Mouse (Mus musculus) hindbrain, embryonic 11.5 days (tissue): Measurements from ENCODE around the gene Gpr142. TPM values are rescaled to one million over a fixed set of nuclear protein-coding genes. Genes with fewer than 3 reads are reported as not detected.

Source experiments
- ATAC-seq: fragments of 200-750 bp; cut with Nextera tagmentation; 2 replicates; pipeline ENCODE4 v1.8.0; 2017; ENCODE audit warnings: mild to moderate bottlenecking, moderate TSS enrichment, moderate library complexity; ENCODE audit not compliant: low FRiP score
- DNase-seq: peaks from one replicate; pipeline ENCODE4 v3.0.0-alpha.2; 2015; ENCODE audit warnings: low spot score
- H3K27ac ChIP-seq: fragments of 300-500 bp; sonication (generic); 2 replicates; pipeline ENCODE4 v1.5.1; 2014; ENCODE audit warnings: mild to moderate bottlenecking, low read depth, low read length
- H3K27me3 ChIP-seq: fragments of 300-500 bp; sonication (generic); 2 replicates; pipeline ENCODE4 v1.6.1; 2014; ENCODE audit warnings: mild to moderate bottlenecking, low read length, moderate library complexity, mixed read lengths; ENCODE audit not compliant: control insufficient read depth, insufficient read depth
- H3K36me3 ChIP-seq: fragments of 300-500 bp; sonication (generic); 2 replicates; pipeline ENCODE4 v1.6.1; 2014; ENCODE audit warnings: mild to moderate bottlenecking, low read length, moderate library complexity, mixed read lengths; ENCODE audit not compliant: control insufficient read depth, insufficient read depth
- H3K4me1 ChIP-seq: fragments of 300-500 bp; sonication (generic); replicated peaks from 2 replicates; pipeline ENCODE4 v1.6.1; 2014; ENCODE audit warnings: low read length, mixed read lengths; ENCODE audit not compliant: control insufficient read depth, insufficient read depth
- H3K4me2 ChIP-seq: fragments of 300-500 bp; sonication (generic); replicated peaks from 2 replicates; pipeline ENCODE4 v1.6.1; 2014; ENCODE audit warnings: mild to moderate bottlenecking, low read depth, low read length
- H3K4me3 ChIP-seq: fragments of 300-500 bp; sonication (generic); 2 replicates; pipeline ENCODE4 v1.5.1; 2014; ENCODE audit warnings: low read depth, low read length
- H3K9ac ChIP-seq: fragments of 300-500 bp; sonication (generic); 2 replicates; pipeline ENCODE4 v1.6.1; 2014; ENCODE audit warnings: low read depth, low read length
- H3K9me3 ChIP-seq: fragments of 300-500 bp; sonication (generic); 2 replicates; pipeline ENCODE4 v1.6.1; 2016; ENCODE audit warnings: low read length; ENCODE audit not compliant: control insufficient read depth
- whole genome bisulfite sequencing: fragments of 180-500 bp; shearing (Covaris S2); extraction: QIAGEN DNeasy Blood & Tissue Kit; methylation state at CpG from one replicate; pipeline ENCODE4 v1.1.7; 2014; 5-methylcytosine and 5-hydroxymethylcytosine counted together
- polyA plus RNA-seq: library from polyadenylated mRNA; unstranded; fragments of >200 nt; fragmentation: Nextera tagmentation; extraction: Ambion mirVana; gene quantifications from 2 replicates; pipeline ENCODE4 v1.2.1, GENCODE M21; 2014

Gpr142 gene
- polyA plus RNA-seq, 1 experiment from 2014 or later, result 0.20 TPM

DNA sequence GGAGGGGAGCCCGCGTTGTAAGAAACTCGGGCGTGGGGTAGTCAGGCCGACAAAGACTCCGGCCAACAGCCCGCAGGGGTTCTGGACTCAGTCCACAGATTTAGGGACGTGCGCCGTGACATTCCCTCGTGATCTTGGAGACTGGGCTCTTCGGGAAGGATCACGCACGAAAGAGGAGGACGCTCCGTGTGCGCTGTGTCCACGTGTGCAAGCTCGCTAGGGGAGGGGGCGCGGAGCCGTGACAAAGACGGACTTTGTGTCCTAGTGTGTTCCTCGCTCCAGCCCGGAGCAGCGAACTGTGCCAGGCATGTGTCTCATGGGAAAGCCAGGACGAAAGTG is 52.5 kb downstream of the Gpr142 start:
- H3K4me3 ChIP-seq, result peak overlapping the region; percentile 58
- peak overlapping the region; percentile 34 for H3K9ac ChIP-seq
- H3K9me3 ChIP-seq, result no peaks in the 10 kb centered on the region
- peak overlapping the region; percentile 39; the same call in 1 of the 2 replicates for H3K27ac ChIP-seq
- 1% methylated on average over 27 of the region's 27 CpGs for WGBS
- H3K27me3 ChIP-seq, result peaks cover 46% of the 10 kb centered on the region
- ATAC-seq (peak; percentile 27; the same call in 1 of the 2 replicates), DNase-seq (no peak)
- H3K36me3 ChIP-seq, result no peaks in the 10 kb centered on the region
- H3K4me2 ChIP-seq, result peak overlapping the region; percentile 96
- peaks cover 15% of the 10 kb centered on the region for H3K4me1 ChIP-seq

- Histone ChIP-seq H3K4me1 (peaks cover 15% of the 10 kb centered on the region), H3K4me3 (peak overlapping the region; percentile 58), H3K9ac (peak overlapping the region; percentile 34), H3K36me3 (no peaks in the 10 kb centered on the region), H3K4me2 (peak overlapping the region; percentile 96), H3K27me3 (peaks cover 46% of the 10 kb centered on the region), H3K9me3 (no peaks in the 10 kb centered on the region), H3K27ac (peak overlapping the region; percentile 30; the same call in 1 of the 2 replicates)
- under 1% methylated on average over 52 of the region's 65 CpGs for WGBS
- DNase-seq (peak; percentile 75), ATAC-seq (peak; percentile 67)
These were observed 53.0 kb downstream of the Gpr142 start for GRCm38 (mm10) chr11:114851608-114852310.

DNA sequence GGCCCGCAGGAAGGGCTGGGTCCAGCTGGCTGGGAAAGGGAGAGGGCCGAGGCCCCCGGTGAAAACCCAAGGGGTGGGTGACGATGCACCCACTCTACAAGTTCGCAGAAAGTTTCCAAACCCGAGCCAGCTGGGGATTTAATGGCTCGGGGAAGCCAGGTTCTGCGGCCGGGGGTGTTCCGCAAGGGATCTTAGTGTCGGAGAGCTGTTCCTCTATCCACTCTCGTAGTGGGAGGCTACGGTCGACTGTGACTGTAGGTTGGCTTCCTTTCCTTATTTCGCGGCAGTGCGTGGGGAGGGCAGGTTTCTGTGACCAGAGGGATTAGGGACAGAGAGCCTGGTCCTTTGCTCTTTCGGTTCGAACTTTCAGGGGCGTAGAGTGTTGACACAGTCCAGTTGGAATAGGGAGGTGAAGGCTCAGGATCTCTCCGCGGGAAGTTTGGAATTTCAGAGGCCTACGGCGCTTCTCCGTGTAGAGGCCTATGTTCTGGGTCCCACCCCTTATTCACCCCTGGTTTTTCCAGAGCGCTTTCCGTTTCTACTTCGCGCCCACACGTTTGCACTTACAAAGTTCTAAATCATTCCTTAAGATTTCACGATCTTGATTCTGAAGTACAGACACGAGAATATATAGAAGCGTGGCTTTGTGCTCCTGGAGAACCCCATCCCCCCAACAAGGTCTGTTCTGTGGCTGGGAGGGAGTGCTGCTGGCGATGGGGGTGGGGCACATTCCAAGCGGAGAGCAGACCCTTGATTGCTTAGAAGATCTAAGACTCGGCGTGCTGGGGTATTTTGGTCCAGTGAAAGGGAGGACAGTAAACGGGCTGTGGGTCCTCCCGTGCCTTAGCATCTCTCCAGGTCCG is 53.8 kb downstream of the Gpr142 start:
- Histone ChIP-seq H3K4me2 (peak overlapping the region; percentile 96), H3K9ac (peak overlapping the region; percentile 40), H3K9me3 (no peaks in the 10 kb centered on the region), H3K4me1 (peaks cover 15% of the 10 kb centered on the region), H3K4me3 (peak overlapping the region; percentile 58), H3K27ac (peak overlapping the region; percentile 30; the same call in 1 of the 2 replicates), H3K36me3 (no peaks in the 10 kb centered on the region), H3K27me3 (peaks cover 46% of the 10 kb centered on the region)
- DNase-seq (peak; percentile 64), ATAC-seq (0 out of 2 replicates have a peak, but pooled peaks have one; percentile 4)
- WGBS, result under 1% methylated on average over 40 of the region's 40 CpGs

DNA sequence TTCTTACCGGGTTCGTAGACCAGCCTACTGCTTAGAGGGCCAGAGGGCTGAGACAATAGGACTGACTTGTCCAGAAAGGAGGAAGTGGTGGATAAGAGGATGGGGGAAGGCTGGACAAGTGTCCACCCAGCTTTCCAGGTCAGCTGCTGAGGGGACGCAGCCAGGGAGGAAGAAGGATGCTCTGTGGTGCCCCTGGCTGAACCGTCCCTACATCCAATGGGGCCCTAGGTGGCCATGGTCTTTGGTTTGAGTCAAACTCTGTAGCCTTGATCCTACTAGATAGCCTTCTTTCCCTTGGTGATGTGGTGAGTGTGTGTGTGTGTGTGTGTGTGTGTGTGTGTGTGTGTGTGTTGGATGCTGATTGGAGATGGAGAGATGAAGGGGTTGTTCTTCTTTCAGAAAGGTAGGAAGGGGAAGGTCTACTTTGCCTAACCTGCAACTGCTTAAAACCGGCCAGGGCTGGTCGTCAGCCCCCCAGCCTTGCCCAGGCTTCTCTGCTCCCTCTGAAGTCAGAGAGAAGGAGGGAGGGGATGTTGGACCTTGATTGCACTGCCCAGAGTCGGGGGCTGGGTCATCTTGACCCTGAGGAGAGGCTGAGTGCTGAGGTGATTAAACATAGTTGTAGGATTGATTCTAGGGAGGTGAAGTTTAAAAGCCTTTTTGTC is 54.6 kb downstream of the Gpr142 start:
- 15% methylated on average over 7 of the region's 7 CpGs for WGBS

DNA sequence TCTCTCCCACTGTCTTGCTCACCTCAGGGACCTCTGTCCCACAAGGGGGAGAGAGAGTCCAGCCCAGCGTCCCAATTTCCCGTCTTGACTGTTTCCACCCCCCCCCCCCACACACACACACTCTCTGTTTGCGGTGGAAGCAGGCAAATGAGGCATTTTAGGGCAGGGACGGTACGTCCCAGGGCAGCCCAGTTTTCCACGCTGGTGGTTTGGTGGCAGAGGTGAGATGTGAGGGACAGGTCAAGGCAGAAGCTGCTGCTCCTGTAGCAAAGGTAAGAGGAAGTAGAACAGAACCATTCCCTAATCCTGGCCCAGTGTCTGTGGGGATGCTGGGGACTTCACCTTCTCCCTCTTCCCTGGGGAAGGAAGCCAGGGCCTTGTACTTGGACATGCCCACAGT is 55.9 kb downstream of the Gpr142 start:
- no peak overlapping the region for H3K4me2 ChIP-seq
- no peaks in the 10 kb centered on the region for H3K9me3 ChIP-seq
- no peak overlapping the region for H3K9ac ChIP-seq
- peaks cover 39% of the 10 kb centered on the region for H3K27me3 ChIP-seq
- peaks cover 15% of the 10 kb centered on the region for H3K4me1 ChIP-seq
- ATAC-seq (no peak), DNase-seq (no peak)
- H3K4me3 ChIP-seq, result no peak overlapping the region
- no peaks in the 10 kb centered on the region for H3K36me3 ChIP-seq
- H3K27ac ChIP-seq, result no peak overlapping the region
- WGBS, result 77% methylated on average over 6 of the region's 6 CpGs

More for the DNA sequence above, 54.6 kb downstream of the Gpr142 start:
- Histone ChIP-seq H3K4me2 (peak overlapping the region; percentile 96), H3K27ac (no peak overlapping the region), H3K36me3 (no peaks in the 10 kb centered on the region), H3K9ac (peak overlapping the region; percentile 40; the same call in 1 of the 2 replicates), H3K4me3 (peak overlapping the region; percentile 58), H3K27me3 (peaks cover 46% of the 10 kb centered on the region), H3K4me1 (peaks cover 15% of the 10 kb centered on the region), H3K9me3 (no peaks in the 10 kb centered on the region)
- DNase-seq (no peak), ATAC-seq (no peak)

- ATAC-seq (no peak), DNase-seq (no peak)
- Histone ChIP-seq H3K27me3 (peaks cover 26% of the 10 kb centered on the region), H3K27ac (no peak overlapping the region), H3K36me3 (no peaks in the 10 kb centered on the region), H3K9ac (no peak overlapping the region), H3K4me3 (no peak overlapping the region), H3K4me2 (no peak overlapping the region), H3K9me3 (no peaks in the 10 kb centered on the region), H3K4me1 (peaks cover 10% of the 10 kb centered on the region)
- WGBS, result 88% methylated on average over 5 of the region's 5 CpGs
These were observed 57.4 kb downstream of the Gpr142 start for GRCm38 (mm10) chr11:114856125-114856524.

Other genes starting within 250 kb of the Gpr142 start
- gene Rpl38, start 130.4 kb upstream of the Gpr142 start, polyA plus RNA-seq, result 833 and 865 TPM in 2 replicates
- 15.3 and 16.0 TPM in 2 replicates for gene Ttyh2, start 123.5 kb upstream of the Gpr142 start, polyA plus RNA-seq
- gene Dnaic2, start 71.5 kb upstream of the Gpr142 start, polyA plus RNA-seq, result 4.6 and 4.8 TPM in 2 replicates
- 1.8 and 1.9 TPM in 2 replicates for gene Kif19a, start 33.5 kb upstream of the Gpr142 start, polyA plus RNA-seq
- 39.2 and 46.2 TPM in 2 replicates for gene Btbd17, start 3.0 kb upstream of the Gpr142 start, polyA plus RNA-seq
- 17.7 and 18.3 TPM in 2 replicates for gene Gprc5c, start 52.2 kb downstream of the Gpr142 start, polyA plus RNA-seq
- 0.92 and 1.0 TPM in 2 replicates for gene Cd300a, start 91.1 kb downstream of the Gpr142 start, polyA plus RNA-seq
- gene Cd300lb, start 135.5 kb downstream of the Gpr142 start, polyA plus RNA-seq, result 0.06 and 0.22 TPM in 2 replicates
- gene Cd300c, start 170.2 kb downstream of the Gpr142 start, polyA plus RNA-seq, result not detected in 2 replicates
- gene Cd300ld, start 191.0 kb downstream of the Gpr142 start, polyA plus RNA-seq, result 0.13 and 0.25 TPM in 2 replicates
- gene Cd300c2, start 203.0 kb downstream of the Gpr142 start, polyA plus RNA-seq, result 1.1 and 1.2 TPM in 2 replicates
- not detected in 2 replicates for gene Cd300ld2, start 217.3 kb downstream of the Gpr142 start, polyA plus RNA-seq
- gene Cd300ld4, start 228.1 kb downstream of the Gpr142 start, polyA plus RNA-seq, result not detected in 2 replicates
- gene Cd300ld5, start 238.8 kb downstream of the Gpr142 start, polyA plus RNA-seq, result not detected in 2 replicates
- not detected in 2 replicates for gene Cd300ld3, start 249.5 kb downstream of the Gpr142 start, polyA plus RNA-seq